Mouse (Mus musculus) MEL (cell line): ENCODE measurements around the gene Trhr2.
A peak's percentile ranks its signal among the peaks of the same experiment; 100 is the strongest.

Experiments used
- CHD2 ChIP-seq: IDR thresholded peaks from 2 replicates; pipeline ENCODE4 v1.6.1; 2011; ENCODE audit warnings: low read length, improper control_type of control experiment
- CTCF ChIP-seq, 3 experiments: IDR thresholded peaks in 2 of 3; conservative IDR thresholded peaks in 1 of 3; 2 replicates each; pipeline ENCODE4 v1.5.1; 2011 to 2012; ENCODE audit warnings: low read length in 3 of 3, low read depth in 2 of 3, mild to moderate bottlenecking in 2 of 3, improper control_type of control experiment in 1 of 3, inconsistent platforms in 1 of 3, mixed read lengths in 1 of 3, moderate library complexity in 1 of 3; ENCODE audit not compliant: control insufficient read depth in 1 of 3, insufficient read depth in 1 of 3, poor library complexity in 1 of 3, severe bottlenecking in 1 of 3
- EP300 ChIP-seq, 2 experiments: IDR thresholded peaks; 2 replicates each; pipeline ENCODE4 v1.6.1; 2011; ENCODE audit warnings: improper control_type of control experiment in 2 of 2, low read length in 2 of 2, low read depth in 1 of 2, mild to moderate bottlenecking in 1 of 2
- MEF2A ChIP-seq: IDR thresholded peaks from 2 replicates; pipeline ENCODE4 v1.6.1; 2014; ENCODE audit warnings: low read depth, mild to moderate bottlenecking, inconsistent platforms, low read length, improper control_type of control experiment; ENCODE audit not compliant: poor library complexity, insufficient replicate concordance, severe bottlenecking; ENCODE audit errors: extremely low read depth
- POLR2A ChIP-seq, 2 experiments: IDR thresholded peaks; 2 replicates each; pipeline ENCODE4 v1.6.1; 2011 to 2012; ENCODE audit warnings: low read length in 2 of 2, mild to moderate bottlenecking in 2 of 2, control low read depth in 1 of 2, improper control_type of control experiment in 1 of 2, low read depth in 1 of 2, moderate library complexity in 1 of 2; ENCODE audit not compliant: control insufficient read depth in 1 of 2, insufficient read depth in 1 of 2, poor library complexity in 1 of 2
- POLR2AphosphoS2 ChIP-seq: IDR thresholded peaks from 2 replicates; pipeline ENCODE4 v1.6.1; 2011; ENCODE audit warnings: low read length, improper control_type of control experiment
- POLR2AphosphoS5 ChIP-seq: IDR thresholded peaks from 2 replicates; pipeline ENCODE4 v1.6.1; 2012; ENCODE audit warnings: low read depth, borderline replicate concordance, mild to moderate bottlenecking, inconsistent platforms, low read length, moderate library complexity, mixed read lengths
- TCF12 ChIP-seq: IDR thresholded peaks from 2 replicates; pipeline ENCODE4 v1.6.1; 2014; ENCODE audit warnings: low read depth, mild to moderate bottlenecking, inconsistent platforms, low read length, improper control_type of control experiment, moderate library complexity
- ZC3H11A ChIP-seq: IDR thresholded peaks from 2 replicates; pipeline ENCODE4 v1.6.1; 2012; ENCODE audit warnings: low read depth, mild to moderate bottlenecking, inconsistent platforms, low read length, improper control_type of control experiment

- TF ChIP-seq TCF12 (0 out of 2 replicates have a peak, but pooled peaks have one; percentile 8), POLR2A (IDR thresholded peaks at IDR 0.05; ENCODE audit: control insufficient read depth in 1 of 2, insufficient read depth in 1 of 2, low read depth in 1 of 2, low read length in 2 of 2, poor library complexity in 1 of 2) (no peak), CTCF (IDR thresholded peaks at IDR 0.05 in 2 of 3, conservative IDR thresholded peaks at IDR 0.05 in 1 of 3; ENCODE audit: control insufficient read depth in 1 of 3, insufficient read depth in 1 of 3, low read depth in 2 of 3, low read length in 3 of 3, poor library complexity in 1 of 3, severe bottlenecking in 1 of 3) (peak; percentile 83 to 84 (median 84)), ZC3H11A (peak; percentile 82), POLR2AphosphoS2 (peak; percentile 29; the same call in 1 of the 2 replicates), CHD2 (no peak), EP300 (IDR thresholded peaks at IDR 0.05; ENCODE audit: low read depth in 1 of 2, low read length in 2 of 2) (no peak), MEF2A (no peak), POLR2AphosphoS5 (no peak; the same call in 1 of the 2 replicates)
Observed at GRCm38 (mm10) chr8:122332753-122333506, 27.6 kb downstream of the Trhr2 start.
